Mouse (Mus musculus) thymus, postnatal 10 days (tissue): Measurements from ENCODE around the gene Glyatl3.

Source experiments
- DNase-seq, 2 experiments: peaks; one replicate each; pipeline ENCODE4 v3.0.0; 2021; ENCODE audit warnings: low spot score in 2 of 2

Gene Glyatl3

DNA sequence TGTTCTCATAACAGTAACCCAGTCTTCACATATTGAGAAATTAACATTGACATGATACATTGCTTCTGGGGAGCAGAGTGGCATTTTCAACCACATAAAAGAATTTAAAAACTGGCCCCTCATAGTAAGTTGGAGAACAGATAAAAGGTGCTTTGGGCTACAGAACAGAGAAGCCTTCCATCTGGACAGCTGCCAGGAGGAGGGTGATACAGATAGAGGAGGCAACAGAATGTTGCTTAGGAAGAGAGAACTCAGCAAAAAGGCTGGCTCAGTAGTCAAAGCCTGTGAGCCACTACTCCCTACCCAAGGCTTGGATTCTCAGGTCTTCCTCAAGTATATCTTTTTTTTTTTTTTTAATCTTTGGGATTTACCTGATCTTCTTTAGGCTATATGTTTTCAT lies 59.1 kb downstream of the Glyatl3 start:
- DNase-seq: no peak
